Mouse (Mus musculus) liver, adult 2 months (tissue): ENCODE measurements around the gene Ptprb. TPM values are rescaled to one million over a fixed set of nuclear protein-coding genes. Genes with fewer than 3 reads are reported as not detected.

ENCODE experiments used
- DNase-seq: peaks from one replicate; pipeline ENCODE4 v3.0.0-alpha.2; 2011; ENCODE audit warnings: low read depth, low spot score; ENCODE audit errors: extremely low read depth
- H3K27ac ChIP-seq: fragments of 200-500 bp; replicated peaks from 2 replicates; pipeline ENCODE4 v1.5.1; 2012; ENCODE audit warnings: low read depth, mild to moderate bottlenecking, control low read depth, inconsistent platforms, low read length; ENCODE audit not compliant: insufficient read depth
- H3K27me3 ChIP-seq: fragments of 200-500 bp; 2 replicates; pipeline ENCODE4 v1.6.1; 2012; ENCODE audit warnings: mild to moderate bottlenecking, moderate library complexity, low read length, inconsistent platforms; ENCODE audit not compliant: control insufficient read depth, insufficient read depth
- H3K36me3 ChIP-seq: fragments of 200-500 bp; 2 replicates; pipeline ENCODE4 v1.6.1; 2012; ENCODE audit warnings: low read length, inconsistent platforms; ENCODE audit not compliant: control insufficient read depth, insufficient read depth
- H3K4me1 ChIP-seq: fragments of 200-500 bp; 2 replicates; pipeline ENCODE4 v1.6.1; 2011; ENCODE audit warnings: low read length; ENCODE audit not compliant: control insufficient read depth, insufficient read depth
- H3K4me3 ChIP-seq: fragments of 200-500 bp; 2 replicates; pipeline ENCODE4 v1.5.1; 2011; ENCODE audit warnings: low read depth, mild to moderate bottlenecking, control low read depth, low read length, moderate library complexity; ENCODE audit not compliant: insufficient read depth
- H3K79me2 ChIP-seq: fragments of 200-500 bp; 2 replicates; pipeline ENCODE4 v1.6.1; 2012; ENCODE audit warnings: inconsistent platforms, mild to moderate bottlenecking, low read length, moderate library complexity; ENCODE audit not compliant: control insufficient read depth, insufficient read depth
- H3K9ac ChIP-seq: fragments of 200-500 bp; 2 replicates; pipeline ENCODE4 v1.6.1; 2012; ENCODE audit warnings: low read depth, mild to moderate bottlenecking, control low read depth, inconsistent platforms, low read length
- CTCF ChIP-seq: fragments of 200-500 bp; IDR thresholded peaks from 2 replicates; pipeline ENCODE4 v1.5.1; 2011; ENCODE audit warnings: low read depth, low read length, control low read depth
- POLR2A ChIP-seq: fragments of 200-500 bp; IDR thresholded peaks from 2 replicates; pipeline ENCODE4 v1.6.1; 2011; ENCODE audit warnings: low read length, control low read depth; ENCODE audit not compliant: insufficient read depth; ENCODE audit errors: extremely low read depth
- WGBS: fragments of 180-500 bp; shearing (Covaris S2); methylation state at CpG from one replicate; pipeline ENCODE4 v1.1.7; 2018; 5-methylcytosine and 5-hydroxymethylcytosine counted together
- polyA plus RNA-seq: library from polyadenylated mRNA; depleted of rRNA; stranded (reverse); fragments of >200 nt; gene quantifications from 2 replicates; pipeline ENCODE4 v1.2.3, GENCODE M21; 2012
- total RNA-seq: library from RNA; depleted of rRNA; stranded (reverse); fragments of >200 nt; gene quantifications from 2 replicates; pipeline ENCODE4 v1.2.3, GENCODE M21; 2014

Gene Ptprb
- total and polyA plus RNA-seq, 2 experiments, result 5.9 to 39.8 TPM

- 92% methylated on average over 7 of the region's 7 CpGs for WGBS
- Histone ChIP-seq H3K36me3 (no peaks in the 10 kb centered on the region), H3K4me1 (no peaks in the 10 kb centered on the region), H3K27ac (no peak overlapping the region), H3K4me3 (no peak overlapping the region), H3K9ac (no peak overlapping the region), H3K79me2 (no peaks in the 10 kb centered on the region), H3K27me3 (no peaks in the 10 kb centered on the region)
- no peak for DNase-seq
- TF ChIP-seq CTCF (no peak), POLR2A (no peak)
Measured at GRCm38 (mm10) chr10:116335328-116335727, 60.0 kb downstream of the Ptprb start.

GRCm38 (mm10) chr10:116341194-116341593 is 65.9 kb downstream of the Ptprb start:
- Histone ChIP-seq H3K4me1 (no peaks in the 10 kb centered on the region), H3K4me3 (no peak overlapping the region), H3K27me3 (no peaks in the 10 kb centered on the region), H3K79me2 (no peaks in the 10 kb centered on the region), H3K9ac (no peak overlapping the region), H3K36me3 (peaks cover 5% of the 10 kb centered on the region; the same call in 1 of the 2 replicates), H3K27ac (no peak overlapping the region)
- no peak for DNase-seq
- WGBS, result 75% methylated on average over 12 of the region's 12 CpGs
- no peak for TF ChIP-seq POLR2A
- TF ChIP-seq CTCF, result no peak

GRCm38 (mm10) chr10:116346618-116347184 is 71.4 kb downstream of the Ptprb start:
- H3K36me3 ChIP-seq, result peaks cover 7% of the 10 kb centered on the region; the same call in 1 of the 2 replicates
- no peak for DNase-seq
- no peak overlapping the region for H3K27ac ChIP-seq
- H3K4me1 ChIP-seq, result no peaks in the 10 kb centered on the region; the same call in 1 of the 2 replicates
- no peak overlapping the region for H3K4me3 ChIP-seq
- no peak overlapping the region for H3K9ac ChIP-seq
- no peaks in the 10 kb centered on the region for H3K79me2 ChIP-seq
- H3K27me3 ChIP-seq, result no peaks in the 10 kb centered on the region
- no peak for TF ChIP-seq CTCF
- no peak for TF ChIP-seq POLR2A
- 82% methylated on average over 15 of the region's 15 CpGs for WGBS

GRCm38 (mm10) chr10:116349004-116349403 is 73.7 kb downstream of the Ptprb start:
- DNase-seq, result no peak
- H3K36me3 ChIP-seq, result peaks cover 5% of the 10 kb centered on the region; the same call in 1 of the 2 replicates
- 79% methylated on average over 6 of the region's 6 CpGs for WGBS

GRCm38 (mm10) chr10:116350532-116350931 is 75.2 kb downstream of the Ptprb start:
- no peaks in the 10 kb centered on the region for H3K79me2 ChIP-seq
- no peak for DNase-seq
- WGBS, result 35% methylated on average over 13 of the region's 13 CpGs
- peaks cover 4% of the 10 kb centered on the region for H3K36me3 ChIP-seq
- no peak overlapping the region for H3K27ac ChIP-seq
- TF ChIP-seq CTCF, result no peak
- no peak for TF ChIP-seq POLR2A
- H3K4me3 ChIP-seq, result no peak overlapping the region
- no peak overlapping the region for H3K9ac ChIP-seq
- no peaks in the 10 kb centered on the region for H3K27me3 ChIP-seq
- no peaks in the 10 kb centered on the region; the same call in 1 of the 2 replicates for H3K4me1 ChIP-seq

More at GRCm38 (mm10) chr10:116349004-116349403, 73.7 kb downstream of the Ptprb start:
- H3K79me2 ChIP-seq, result no peaks in the 10 kb centered on the region
- no peak overlapping the region for H3K9ac ChIP-seq
- TF ChIP-seq CTCF, result no peak
- no peak for TF ChIP-seq POLR2A
- no peaks in the 10 kb centered on the region for H3K27me3 ChIP-seq
- no peaks in the 10 kb centered on the region; the same call in 1 of the 2 replicates for H3K4me1 ChIP-seq
- H3K27ac ChIP-seq, result no peak overlapping the region
- H3K4me3 ChIP-seq, result no peak overlapping the region

GRCm38 (mm10) chr10:116354372-116354771 is 79.0 kb downstream of the Ptprb start:
- DNase-seq, result no peak
- peaks cover 10% of the 10 kb centered on the region for H3K36me3 ChIP-seq
- no peaks in the 10 kb centered on the region for H3K4me1 ChIP-seq
- H3K79me2 ChIP-seq, result no peaks in the 10 kb centered on the region
- no peak overlapping the region for H3K4me3 ChIP-seq
- H3K27ac ChIP-seq, result no peak overlapping the region
- no peaks in the 10 kb centered on the region for H3K27me3 ChIP-seq
- TF ChIP-seq CTCF (no peak), POLR2A (no peak)
- WGBS, result 32% methylated on average over 5 of the region's 5 CpGs
- H3K9ac ChIP-seq, result no peak overlapping the region
